Mouse (Mus musculus): ENCODE results near the gene Ptpre.

DNA sequence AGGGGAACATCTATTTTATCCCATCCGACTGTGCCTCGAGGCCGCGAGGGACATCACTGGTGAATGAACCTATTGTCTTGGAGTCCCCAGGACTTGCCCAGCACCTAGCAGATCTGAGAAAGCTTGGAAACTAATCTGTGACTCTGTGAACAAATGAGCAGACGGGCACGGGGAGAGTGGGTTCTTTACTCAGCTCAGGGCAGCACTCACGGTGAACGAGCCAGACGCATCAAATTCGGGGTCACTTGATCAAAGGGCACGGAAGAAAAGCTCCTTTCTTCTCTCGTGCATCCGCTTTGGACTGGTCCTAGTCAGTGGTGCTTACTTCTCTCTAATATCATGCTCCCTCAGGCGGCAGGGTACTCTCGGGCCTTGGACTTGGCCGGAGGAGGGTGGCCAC is 75.0 kb downstream of the Ptpre start:
- TF ChIP-seq CTCF (IDR thresholded peaks at IDR 0.05; ENCODE audit: low read depth, low read length) (no peak), POLR2A (IDR thresholded peaks at IDR 0.05; ENCODE audit: extremely low read depth, insufficient read depth, low read length) (no peak)

Measured in liver, adult 2 months (tissue).